Mouse (Mus musculus) c-Kit-positive CD71-negative TER-119-negative erythroid progenitor cells, embryonic 14.5 days (primary cell): ENCODE measurements around the gene Rbfox1.

Source experiments
- DNase-seq: peaks from one replicate; pipeline ENCODE4 v3.0.0-alpha.2; 2013; ENCODE audit warnings: low read depth

Gene Rbfox1

GRCm38 (mm10) chr16:5992045-5993011 is 107.2 kb downstream of the Rbfox1 start:
- DNase-seq: no peak

GRCm38 (mm10) chr16:5997136-5997535 is 112.0 kb downstream of the Rbfox1 start:
- no peak for DNase-seq

- DNase-seq: no peak
Measured at GRCm38 (mm10) chr16:5997651-5998050, 112.5 kb downstream of the Rbfox1 start.

- DNase-seq: no peak
Measured at GRCm38 (mm10) chr16:6000016-6000415, 114.9 kb downstream of the Rbfox1 start.

GRCm38 (mm10) chr16:6006996-6007395 is 121.8 kb downstream of the Rbfox1 start:
- no peak for DNase-seq

- DNase-seq: no peak
Measured at GRCm38 (mm10) chr16:6012853-6013252, 127.7 kb downstream of the Rbfox1 start.

GRCm38 (mm10) chr16:6018639-6019038 is 133.5 kb downstream of the Rbfox1 start:
- peak; percentile 22 for DNase-seq

- no peak for DNase-seq
Measured at GRCm38 (mm10) chr16:6019361-6019760, 134.2 kb downstream of the Rbfox1 start.

- no peak for DNase-seq
Measured at GRCm38 (mm10) chr16:6031280-6031679, 146.1 kb downstream of the Rbfox1 start.

GRCm38 (mm10) chr16:6032563-6032962 is 147.4 kb downstream of the Rbfox1 start:
- DNase-seq: no peak

GRCm38 (mm10) chr16:6034876-6035275 is 149.7 kb downstream of the Rbfox1 start:
- DNase-seq: no peak

- no peak for DNase-seq
Measured at GRCm38 (mm10) chr16:6037009-6037408, 151.9 kb downstream of the Rbfox1 start.

GRCm38 (mm10) chr16:6042766-6043165 is 157.6 kb downstream of the Rbfox1 start:
- no peak for DNase-seq

- DNase-seq: no peak
Measured at GRCm38 (mm10) chr16:6048601-6049000, 163.4 kb downstream of the Rbfox1 start.

GRCm38 (mm10) chr16:6062495-6062894 is 177.3 kb downstream of the Rbfox1 start:
- DNase-seq: no peak

- DNase-seq: no peak
Measured at GRCm38 (mm10) chr16:6065481-6065880, 180.3 kb downstream of the Rbfox1 start.

- no peak for DNase-seq
Measured at GRCm38 (mm10) chr16:6075442-6076050, 190.4 kb downstream of the Rbfox1 start.

GRCm38 (mm10) chr16:6079017-6079416 is 193.9 kb downstream of the Rbfox1 start:
- DNase-seq: no peak

- no peak for DNase-seq
Measured at GRCm38 (mm10) chr16:6084701-6085365, 199.7 kb downstream of the Rbfox1 start.

- DNase-seq: no peak
Measured at GRCm38 (mm10) chr16:6086200-6086599, 201.0 kb downstream of the Rbfox1 start.

- no peak for DNase-seq
Measured at GRCm38 (mm10) chr16:6091326-6092123, 206.4 kb downstream of the Rbfox1 start.
